Mouse (Mus musculus) cortical plate, adult 2 months (tissue): ENCODE data around the gene Tmem243. TPM values are rescaled to one million over a fixed set of nuclear protein-coding genes. Genes with fewer than 3 reads are reported as not detected.
A peak's percentile ranks its signal among the peaks of the same experiment; 100 is the strongest.
"Not testable (repeated sequence)": the region's sequence is repeated elsewhere in the genome, so short reads cannot be mapped to it uniquely, and the experiment has no call there.

Source experiments
- H3K27ac ChIP-seq: fragments of 200-500 bp; 2 replicates; pipeline ENCODE4 v1.5.1; 2012; ENCODE audit warnings: low read length, control low read depth, inconsistent platforms; ENCODE audit not compliant: insufficient read depth
- H3K4me1 ChIP-seq: fragments of 200-500 bp; 2 replicates; pipeline ENCODE4 v1.6.1; 2011; ENCODE audit warnings: low read length; ENCODE audit not compliant: control insufficient read depth, insufficient read depth
- H3K4me3 ChIP-seq: fragments of 200-500 bp; 2 replicates; pipeline ENCODE4 v1.5.1; 2011; ENCODE audit warnings: mild to moderate bottlenecking, low read length, control low read depth; ENCODE audit not compliant: insufficient read depth
- CTCF ChIP-seq: fragments of 200-500 bp; IDR thresholded peaks from 2 replicates; pipeline ENCODE4 v1.5.1; 2011; ENCODE audit warnings: mild to moderate bottlenecking, control low read depth, low read length; ENCODE audit not compliant: insufficient read depth; ENCODE audit errors: extremely low read depth
- POLR2A ChIP-seq: fragments of 200-500 bp; IDR thresholded peaks from 2 replicates; pipeline ENCODE4 v1.6.1; 2011; ENCODE audit warnings: mild to moderate bottlenecking, low read length, control low read depth; ENCODE audit not compliant: insufficient read depth; ENCODE audit errors: extremely low read depth
- polyA plus RNA-seq: library from polyadenylated mRNA; depleted of rRNA; stranded (reverse); fragments of >200 nt; gene quantifications from 2 replicates; pipeline ENCODE4 v1.2.3, GENCODE M21; 2012

Gene Tmem243
- polyA plus RNA-seq, 1 experiment, result 22.7 TPM

DNA sequence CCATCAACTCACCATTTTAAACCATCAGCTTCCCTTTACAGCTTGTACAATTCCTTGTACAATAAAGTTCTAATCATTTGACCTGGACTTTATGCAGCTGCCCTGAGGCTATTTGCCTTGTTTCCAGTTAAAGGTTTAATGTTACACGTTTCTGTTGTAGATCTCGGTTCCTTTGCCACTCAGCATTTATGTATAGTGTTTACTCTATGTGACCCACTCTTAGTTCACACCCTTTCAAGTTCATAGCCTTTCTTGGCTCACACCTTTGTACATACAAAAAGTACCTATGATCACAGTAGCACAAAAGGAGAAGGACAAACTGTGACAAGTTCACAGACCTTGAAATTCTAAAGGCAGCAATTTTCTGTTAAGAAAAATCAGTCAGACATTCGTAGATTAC is 35.1 kb downstream of the Tmem243 start:
- no peak for TF ChIP-seq POLR2A
- TF ChIP-seq CTCF, result no peak
- no peak overlapping the region for H3K4me3 ChIP-seq

DNA sequence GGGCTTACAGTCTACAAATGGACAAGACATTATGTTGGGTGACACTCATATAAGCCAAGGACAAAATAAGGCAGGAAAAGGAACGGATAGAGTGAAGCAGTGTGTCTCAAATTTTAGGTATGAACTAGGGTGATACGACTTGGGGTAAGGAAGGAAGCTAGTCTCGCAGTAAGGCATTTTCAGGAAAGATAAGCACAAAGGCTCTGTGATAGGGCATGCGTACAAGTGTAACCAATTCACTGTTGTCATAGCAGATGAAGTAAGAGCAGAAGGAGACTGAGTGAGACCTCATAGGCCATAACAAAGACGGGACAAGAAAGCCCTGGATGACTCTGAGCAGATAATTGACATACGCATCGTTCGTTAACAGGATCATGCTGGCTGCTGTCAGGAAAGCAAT is 40.3 kb downstream of the Tmem243 start:
- TF ChIP-seq POLR2A (no peak), CTCF (no peak)
- Histone ChIP-seq H3K4me1 (no peaks in the 10 kb centered on the region), H3K27ac (no peak overlapping the region), H3K4me3 (no peak overlapping the region)

More for the DNA sequence above, 35.1 kb downstream of the Tmem243 start:
- no peaks in the 10 kb centered on the region for H3K4me1 ChIP-seq
- no peak overlapping the region for H3K27ac ChIP-seq

DNA sequence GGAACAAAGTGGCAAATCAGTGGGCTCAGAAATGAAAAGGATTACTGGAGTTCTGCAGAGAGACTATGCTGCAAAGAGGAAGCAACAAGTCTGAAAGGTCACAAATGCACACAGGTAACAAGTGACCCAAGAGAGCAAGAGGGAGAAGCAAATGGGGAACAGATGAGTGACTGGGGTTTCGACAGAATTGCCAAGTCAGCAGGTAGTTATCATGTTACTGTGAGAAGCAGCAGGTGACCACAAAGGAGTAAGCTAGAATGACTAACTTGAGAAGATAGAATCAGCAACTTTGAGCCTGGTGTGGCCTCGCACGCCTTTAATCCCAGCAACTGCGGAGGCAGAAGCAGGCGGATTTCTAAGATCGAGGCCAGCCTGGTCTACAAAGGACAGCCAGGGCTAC is 41.9 kb downstream of the Tmem243 start:
- TF ChIP-seq POLR2A, result no peak
- TF ChIP-seq CTCF, result no peak
- no peak overlapping the region for H3K27ac ChIP-seq
- H3K4me3 ChIP-seq, result no peak overlapping the region
- no peaks in the 10 kb centered on the region for H3K4me1 ChIP-seq

DNA sequence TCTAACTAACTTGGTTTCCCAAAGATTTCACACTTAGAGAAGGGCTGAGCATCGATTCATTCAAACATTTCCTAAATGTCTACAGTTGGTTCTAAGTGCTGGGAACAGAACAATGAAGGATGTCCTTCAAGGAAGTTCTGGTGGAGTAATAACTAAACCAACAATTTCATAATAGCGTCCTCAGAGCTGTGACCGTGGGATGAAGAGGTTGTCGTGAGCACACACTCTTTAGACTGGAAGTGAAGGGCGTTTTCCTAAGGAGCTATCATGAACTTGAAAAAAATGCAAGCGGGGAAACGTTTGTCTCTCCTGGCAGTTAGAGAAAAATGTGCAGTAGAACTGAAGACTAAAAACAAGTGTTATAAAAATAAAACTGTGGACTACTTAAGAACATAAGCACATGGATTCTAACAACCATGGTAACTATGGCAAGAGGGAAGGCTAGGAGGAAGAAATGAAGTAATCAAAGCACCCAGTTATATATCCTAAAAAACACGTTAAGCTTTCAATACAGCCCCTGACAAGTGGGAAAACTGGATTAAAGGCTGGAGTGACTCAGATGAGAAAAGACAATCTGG is 48.9 kb downstream of the Tmem243 start:
- TF ChIP-seq CTCF, result no peak
- no peak for TF ChIP-seq POLR2A
- Histone ChIP-seq H3K4me1 (no peaks in the 10 kb centered on the region; the same call in 1 of the 2 replicates), H3K27ac (no peak overlapping the region), H3K4me3 (no peak overlapping the region)

DNA sequence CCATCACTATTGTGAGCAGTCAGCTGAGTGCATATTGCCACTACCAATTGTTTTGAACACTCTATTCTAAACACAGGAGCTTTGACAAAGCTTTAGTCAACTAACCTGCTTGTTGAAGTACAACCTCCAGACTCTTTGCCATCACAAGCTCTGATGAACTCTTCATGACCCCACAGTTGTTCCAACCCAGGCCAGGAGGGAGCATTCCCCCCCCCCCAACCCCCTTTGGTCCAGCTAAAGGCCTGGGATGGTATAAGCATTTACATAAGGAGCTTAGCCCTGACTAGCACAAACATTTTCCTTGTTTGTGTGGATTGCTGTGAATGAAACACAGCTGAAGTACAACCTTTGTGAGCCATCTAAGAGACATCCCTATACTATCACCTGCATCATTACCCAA is 56.3 kb downstream of the Tmem243 start:
- TF ChIP-seq CTCF, result no peak
- no peak for TF ChIP-seq POLR2A
- Histone ChIP-seq H3K4me1 (peaks cover 2% of the 10 kb centered on the region; the same call in 1 of the 2 replicates), H3K27ac (no peak overlapping the region), H3K4me3 (no peak overlapping the region)

DNA sequence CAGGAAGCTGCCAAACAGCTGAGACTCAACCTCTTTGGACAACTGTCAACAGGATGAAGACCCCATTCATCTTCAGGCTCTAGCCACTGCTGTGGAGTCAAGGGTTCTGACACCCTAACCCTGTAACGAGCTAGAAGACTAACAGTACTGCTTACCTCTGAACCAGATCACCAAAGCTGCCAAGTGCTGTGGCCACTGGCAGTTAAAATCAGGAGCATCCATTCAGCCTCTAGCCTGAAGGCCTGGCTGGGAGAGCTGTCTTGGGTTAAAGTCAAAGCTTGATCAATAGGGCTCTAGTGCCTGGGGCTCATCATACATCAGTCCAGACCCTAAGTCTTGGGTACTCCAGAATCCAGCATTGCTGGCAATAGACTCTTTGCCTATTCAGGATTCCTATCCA is 56.9 kb downstream of the Tmem243 start:
- H3K4me1 ChIP-seq, result peaks cover 4% of the 10 kb centered on the region
- no peak overlapping the region for H3K4me3 ChIP-seq
- no peak overlapping the region for H3K27ac ChIP-seq
- TF ChIP-seq POLR2A (no peak), CTCF (no peak)

DNA sequence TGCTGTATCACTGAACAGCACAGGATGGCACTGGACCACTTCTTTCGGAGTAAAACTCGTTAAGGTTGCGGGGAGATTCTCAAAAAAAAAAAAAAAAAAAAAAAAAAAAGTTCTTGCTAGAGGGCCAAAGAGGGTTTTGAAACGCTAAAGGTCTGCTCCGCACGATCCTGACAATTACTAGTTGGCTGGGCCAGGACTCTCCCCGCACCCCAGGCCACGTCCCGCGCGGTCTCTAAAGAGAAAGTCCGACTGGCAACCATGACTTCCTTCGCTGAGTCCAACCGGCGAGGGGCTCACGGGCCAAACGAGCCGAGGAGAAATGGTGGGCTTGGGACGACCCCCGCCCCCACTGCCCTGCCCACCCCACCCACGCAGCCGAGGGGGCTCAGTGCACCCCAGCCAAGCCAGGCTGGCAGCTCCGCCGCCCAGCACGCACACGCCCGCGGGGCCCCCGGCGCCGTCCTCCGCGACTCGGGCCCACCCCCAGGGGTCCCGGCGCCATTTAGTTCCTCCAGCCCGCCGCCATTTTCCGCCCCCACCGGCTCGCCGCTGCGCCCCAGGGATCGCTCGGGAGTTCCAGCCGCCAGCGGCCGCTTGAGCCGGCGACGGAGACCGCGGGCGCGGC is 60.5 kb downstream of the Tmem243 start:
- peak overlapping the region; percentile 71 for H3K4me3 ChIP-seq
- H3K27ac ChIP-seq, result peak overlapping the region; percentile 82
- H3K4me1 ChIP-seq, result peaks cover 4% of the 10 kb centered on the region
- TF ChIP-seq CTCF (no peak), POLR2A (no peak)

DNA sequence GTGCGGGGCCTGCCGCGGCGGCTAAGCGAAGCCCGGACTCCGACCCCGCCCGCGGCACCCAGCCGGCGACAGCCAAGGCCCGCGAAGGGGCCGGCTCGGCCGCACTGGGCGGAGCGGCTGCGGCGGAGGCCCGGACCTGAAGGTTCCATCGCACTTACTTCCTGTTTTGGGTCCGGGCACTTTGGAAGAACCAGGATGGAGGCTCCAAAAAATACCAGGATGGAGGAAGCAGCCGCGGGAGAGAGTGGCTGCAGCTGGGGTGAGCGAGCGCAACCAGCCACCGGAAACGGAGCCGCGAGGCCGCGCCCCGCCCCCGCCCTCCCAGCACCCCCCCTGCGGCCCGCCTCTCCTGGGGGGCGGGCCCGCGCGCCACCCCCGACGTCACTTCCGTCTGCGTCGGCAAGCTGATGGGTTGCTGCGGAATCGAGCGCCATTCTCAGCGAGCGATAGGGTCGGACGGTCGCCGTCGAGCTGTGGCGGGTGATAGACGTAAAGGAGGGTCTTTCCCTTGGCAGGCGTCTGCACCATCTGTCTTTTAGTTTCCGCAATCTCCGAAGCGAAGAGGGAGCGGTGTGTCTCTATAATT is 61.1 kb downstream of the Tmem243 start, which contains the start of gene Dmtf1:
Gene Dmtf1 (minus strand): TSS at position 321 of the 586 bp plus-strand sequence.
- peaks cover 4% of the 10 kb centered on the region for H3K4me1 ChIP-seq
- peak within 1 kb of the TSS; percentile 82 for H3K27ac ChIP-seq
- peak within 1 kb of the TSS; percentile 71 for H3K4me3 ChIP-seq
- no peak for TF ChIP-seq CTCF
- TF ChIP-seq POLR2A, result peak; percentile 99

DNA sequence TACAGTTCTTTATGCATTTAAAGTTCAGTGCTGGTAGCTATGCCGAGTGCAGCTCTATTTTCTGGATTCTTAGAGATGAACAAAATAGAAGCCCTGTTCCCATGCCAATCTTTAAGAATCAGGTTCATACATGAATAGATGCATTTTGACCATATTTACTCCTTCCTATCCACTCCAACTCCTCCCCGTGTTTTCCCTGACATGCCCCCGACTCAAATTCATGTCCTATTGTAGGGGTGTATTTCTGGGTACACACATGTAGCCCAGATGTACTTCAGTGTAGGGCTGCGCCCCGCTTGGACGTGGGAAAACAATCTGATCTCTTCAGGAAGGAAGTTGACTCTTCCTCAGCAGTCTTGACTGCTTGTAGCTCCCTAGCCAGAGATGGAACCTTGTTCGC is 61.6 kb downstream of the Tmem243 start:
- TF ChIP-seq POLR2A (no peak), CTCF (no peak)
- H3K4me3 ChIP-seq, result peak overlapping the region; percentile 71
- H3K27ac ChIP-seq, result peak overlapping the region; percentile 81
- H3K4me1 ChIP-seq, result peaks cover 4% of the 10 kb centered on the region

DNA sequence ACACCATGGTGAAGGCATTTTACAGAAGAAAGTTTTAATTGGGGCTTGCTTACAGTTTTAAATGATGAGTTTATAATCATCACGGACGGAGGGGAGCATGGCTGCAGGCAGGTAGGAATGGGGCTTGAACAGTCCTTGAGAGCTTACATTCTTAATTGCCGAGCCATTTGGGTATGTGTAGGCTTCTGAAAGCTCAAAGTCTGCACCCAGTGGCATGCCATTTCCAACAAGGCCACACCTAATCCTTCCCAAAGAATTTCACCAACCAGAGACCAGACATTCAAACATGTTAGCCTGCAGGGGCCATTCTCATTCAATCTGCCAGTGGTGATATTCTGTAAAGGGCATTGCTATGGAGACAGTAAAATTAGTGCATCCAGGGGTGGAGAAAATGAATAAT is 62.9 kb downstream of the Tmem243 start:
- Histone ChIP-seq H3K4me1 (peaks cover 2% of the 10 kb centered on the region), H3K4me3 (no peak overlapping the region), H3K27ac (no peak overlapping the region)
- TF ChIP-seq POLR2A (no peak), CTCF (no peak)

DNA sequence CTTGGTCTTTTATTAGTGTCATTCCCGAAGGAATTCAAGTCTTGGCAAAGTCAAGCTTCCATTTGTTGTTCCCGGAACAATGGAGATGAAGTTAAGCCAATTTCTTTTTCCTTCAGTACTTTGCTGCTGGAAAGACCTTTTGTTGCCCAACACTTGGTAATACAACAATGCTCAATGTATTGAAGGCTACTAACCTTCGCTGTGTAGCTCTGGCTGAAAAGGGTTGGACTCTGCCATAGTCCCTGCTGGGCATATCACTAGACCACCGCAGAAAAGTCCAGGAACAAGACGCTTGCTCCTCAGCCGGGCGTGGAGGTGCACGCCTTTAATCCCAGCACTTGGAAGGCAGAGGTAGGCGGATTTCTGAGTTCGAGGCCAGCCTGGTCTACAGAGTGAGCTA is 64.7 kb downstream of the Tmem243 start:
- H3K4me1 ChIP-seq, H3K27ac ChIP-seq, H3K4me3 ChIP-seq: not testable (repeated sequence)
